Mouse (Mus musculus): ENCODE measurements around the gene Slc2a1. TPM values are rescaled to one million over a fixed set of nuclear protein-coding genes. Genes with fewer than 3 reads are reported as not detected.

The Slc2a1 gene
- polyA plus RNA-seq, 1 experiment from 2014 or later, result 129 TPM

MicroRNAs within 50 kb of the gene (microRNA counts, 519-probe panel; counts per million panel counts)
- 1,826 counts per million, percentile 16 among the panel's probes with 10 or more counts for microRNA mmu-miR-1957

Small RNAs within 50 kb of the gene (microRNA-seq; reads per million reads assigned to microRNA genes)
- gene Mir1957a, result not detected

Other genes starting within 250 kb of the Slc2a1 start
- not detected in 2 replicates for gene Olfr1331, start 244.1 kb upstream of the Slc2a1 start, polyA plus RNA-seq (2015; fragmentation: Nextera tagmentation; extraction: Ambion mirVana)
- gene Olfr1330, start 220.1 kb upstream of the Slc2a1 start, polyA plus RNA-seq (2015; fragmentation: Nextera tagmentation; extraction: Ambion mirVana), result 0.09 and 0.22 TPM in 2 replicates
- not detected in 2 replicates for gene Olfr1329, start 191.2 kb upstream of the Slc2a1 start, polyA plus RNA-seq (2015; fragmentation: Nextera tagmentation; extraction: Ambion mirVana)
- not detected in 2 replicates for gene Olfr1328, start 170.1 kb upstream of the Slc2a1 start, polyA plus RNA-seq (2015; fragmentation: Nextera tagmentation; extraction: Ambion mirVana)
- gene Lao1, start 147.1 kb upstream of the Slc2a1 start, polyA plus RNA-seq (2015; fragmentation: Nextera tagmentation; extraction: Ambion mirVana), result not detected in 2 replicates
- gene Zfp691, start 65.5 kb downstream of the Slc2a1 start, polyA plus RNA-seq (2015; fragmentation: Nextera tagmentation; extraction: Ambion mirVana), result 7.7 and 10.8 TPM in 2 replicates
- gene Ermap, start 81.3 kb downstream of the Slc2a1 start, polyA plus RNA-seq (2015; fragmentation: Nextera tagmentation; extraction: Ambion mirVana), result 0.88 and 1.4 TPM in 2 replicates
- gene Svbp, start 86.6 kb downstream of the Slc2a1 start, polyA plus RNA-seq (2015; fragmentation: Nextera tagmentation; extraction: Ambion mirVana), result 114 and 119 TPM in 2 replicates
- gene Tmem269, start 109.5 kb downstream of the Slc2a1 start, polyA plus RNA-seq (2015; fragmentation: Nextera tagmentation; extraction: Ambion mirVana), result 0.15 and 0.22 TPM in 2 replicates
- 22.5 and 23.4 TPM in 2 replicates for gene AU022252, start 124.0 kb downstream of the Slc2a1 start, polyA plus RNA-seq (2015; fragmentation: Nextera tagmentation; extraction: Ambion mirVana)
- gene P3h1, start 124.2 kb downstream of the Slc2a1 start, polyA plus RNA-seq (2015; fragmentation: Nextera tagmentation; extraction: Ambion mirVana), result 28.2 and 29.3 TPM in 2 replicates
- gene Cldn19, start 146.7 kb downstream of the Slc2a1 start, polyA plus RNA-seq (2015; fragmentation: Nextera tagmentation; extraction: Ambion mirVana), result not detected in 2 replicates
- 501 and 547 TPM in 2 replicates for gene Ybx1, start 185.9 kb downstream of the Slc2a1 start, polyA plus RNA-seq (2015; fragmentation: Nextera tagmentation; extraction: Ambion mirVana)
- 36.7 and 43.2 TPM in 2 replicates for gene Ppih, start 211.8 kb downstream of the Slc2a1 start, polyA plus RNA-seq (2015; fragmentation: Nextera tagmentation; extraction: Ambion mirVana)

Measured in heart, embryonic 16.5 days (tissue).